Mouse (Mus musculus): Measurements from ENCODE around the gene Pgap3. TPM values are rescaled to one million over a fixed set of nuclear protein-coding genes. Genes with fewer than 3 reads are reported as not detected.

The Pgap3 gene
- polyA plus RNA-seq (2016; fragmentation: Nextera tagmentation; extraction: Ambion mirVana): 9.3 and 9.8 TPM in 2 replicates

DNA sequence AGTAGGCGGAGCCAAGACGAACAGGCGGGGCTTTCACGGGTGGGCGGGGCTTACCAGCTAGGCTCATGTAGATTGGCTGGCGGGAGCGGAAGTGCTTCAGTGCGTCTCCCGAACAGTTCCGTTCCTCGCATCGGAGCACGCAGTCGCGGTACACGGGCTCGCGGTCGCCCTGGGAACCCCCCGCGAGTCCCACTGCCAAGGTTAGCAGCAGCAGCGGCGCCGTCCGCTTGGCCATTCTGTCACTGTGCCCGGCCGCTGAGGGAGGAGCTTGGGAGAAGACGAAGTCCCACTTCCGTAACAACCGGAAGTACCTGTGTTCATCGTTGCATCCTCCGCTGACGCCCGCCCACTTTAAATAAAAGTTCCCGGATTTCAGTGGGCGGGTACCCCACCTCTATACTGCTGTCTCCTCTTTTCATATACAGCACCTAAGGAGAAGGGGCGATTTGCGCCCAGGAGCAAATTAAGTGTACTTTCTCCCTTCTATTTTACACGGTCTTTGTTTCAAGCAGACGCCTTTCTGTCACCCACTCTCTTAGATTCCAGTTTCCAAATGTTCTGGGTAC lies at the start of gene Pgap3:
Pgap3 (minus strand) TSS at position 330 of the 566 bp plus-strand sequence.
- Histone ChIP-seq H3K9me3 (no peaks in the 10 kb centered on the region), H3K27ac (peak within 1 kb of the TSS; percentile 97), H3K36me3 (no peaks in the 10 kb centered on the region), H3K4me1 (replicated peaks) (peaks cover 20% of the 10 kb centered on the region), H3K27me3 (ENCODE audit: insufficient read depth, poor library complexity, severe bottlenecking) (no peaks in the 10 kb centered on the region; the same call in 1 of the 2 replicates), H3K4me3 (peak within 1 kb of the TSS; percentile 71)
- DNase-seq (ENCODE audit: low spot score): peak; percentile 92
- whole genome bisulfite sequencing: under 1% methylated on average over 40 of the region's 40 CpGs

DNA sequence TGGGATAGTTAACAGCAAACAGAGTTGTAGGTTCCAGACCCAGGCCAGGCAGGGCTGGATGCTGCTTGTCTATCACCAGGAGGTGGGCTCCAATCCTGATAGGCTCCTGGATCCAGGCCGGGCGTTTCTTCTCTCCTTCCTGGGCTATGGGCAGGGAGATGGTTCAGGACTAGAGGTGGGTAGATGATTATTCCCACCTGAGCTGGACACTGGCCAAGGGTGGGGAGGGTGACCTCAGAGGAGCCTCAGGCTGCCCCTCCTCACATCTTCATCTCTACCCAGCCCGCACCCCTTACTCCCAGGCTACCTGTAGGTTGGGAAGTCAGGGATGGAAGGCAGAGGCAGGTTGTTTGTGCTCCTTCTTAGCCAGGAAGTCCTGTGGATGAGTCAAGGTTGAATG lies 49.1 kb upstream of the Pgap3 start:
- H3K27me3 ChIP-seq (ENCODE audit: insufficient read depth, poor library complexity, severe bottlenecking): peaks cover 50% of the 10 kb centered on the region
- no peak for DNase-seq (ENCODE audit: low spot score)
- H3K27ac ChIP-seq: no peak overlapping the region
- no peak overlapping the region for H3K4me3 ChIP-seq
- 0 out of 2 replicates have a peak, but pooled peaks cover 3% of the 10 kb centered on the region for H3K36me3 ChIP-seq
- H3K4me1 ChIP-seq (replicated peaks): peaks cover 37% of the 10 kb centered on the region
- 83% methylated on average over 3 of the region's 3 CpGs for WGBS
- H3K9me3 ChIP-seq: no peaks in the 10 kb centered on the region

DNA sequence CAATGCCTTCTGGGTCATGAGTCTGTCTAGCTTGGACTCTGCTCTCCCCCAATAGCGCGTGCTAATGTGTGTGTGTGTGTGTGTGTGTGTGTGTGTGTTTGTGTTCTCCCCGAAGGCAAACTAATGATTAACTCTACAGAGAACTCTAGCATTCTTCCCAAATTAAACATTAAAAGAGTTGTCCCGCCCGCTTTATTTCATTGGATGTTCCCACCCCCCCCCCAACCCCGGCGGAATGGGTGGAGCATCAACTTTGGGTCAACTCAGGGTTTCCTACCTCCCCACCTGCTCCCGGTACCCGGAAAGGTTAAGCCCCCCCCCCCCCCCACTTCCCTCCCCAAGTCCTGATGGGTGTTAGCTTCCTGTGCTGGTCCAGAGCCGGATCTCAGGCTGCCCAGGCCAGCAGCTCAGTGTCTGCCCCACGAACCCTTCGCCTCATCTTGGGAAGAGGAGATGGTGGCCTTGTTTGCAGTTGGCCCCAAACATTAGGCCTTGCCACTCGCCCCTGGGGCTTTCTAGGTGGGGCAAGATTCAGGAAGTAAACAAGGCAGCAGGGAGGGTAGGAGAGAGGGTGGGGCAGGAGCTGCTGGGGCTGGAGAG lies 48.0 kb upstream of the Pgap3 start:
- no peaks in the 10 kb centered on the region for H3K9me3 ChIP-seq
- H3K4me3 ChIP-seq: peak overlapping the region; percentile 38
- peaks cover 50% of the 10 kb centered on the region for H3K27me3 ChIP-seq (ENCODE audit: insufficient read depth, poor library complexity, severe bottlenecking)
- 41% methylated on average over 13 of the region's 13 CpGs for WGBS
- DNase-seq (ENCODE audit: low spot score): no peak
- peaks cover 37% of the 10 kb centered on the region for H3K4me1 ChIP-seq (replicated peaks)
- H3K27ac ChIP-seq: 0 out of 2 replicates have a peak overlapping the region, but pooled peaks have one; percentile 74
- no peaks in the 10 kb centered on the region for H3K36me3 ChIP-seq

DNA sequence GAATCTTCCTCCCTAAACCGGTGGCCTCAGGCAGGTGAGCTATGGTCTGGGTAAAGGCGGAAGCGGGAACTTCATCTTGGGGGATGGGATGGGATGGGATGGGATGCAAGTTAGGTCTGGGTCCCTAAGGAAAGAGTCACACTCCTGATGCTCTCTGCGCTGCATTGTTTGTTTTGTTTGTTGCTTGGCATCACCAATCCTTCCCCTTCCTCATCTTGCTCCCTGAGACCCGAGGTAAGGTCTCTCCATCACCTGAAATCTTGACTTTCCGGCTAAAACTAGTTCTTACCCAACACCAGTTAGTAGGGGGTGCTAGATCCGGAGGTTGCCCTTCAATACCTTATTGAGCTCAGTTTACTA lies 47.2 kb upstream of the Pgap3 start:
- Histone ChIP-seq H3K4me3 (peak overlapping the region; percentile 38), H3K4me1 (replicated peaks) (peaks cover 37% of the 10 kb centered on the region), H3K9me3 (no peaks in the 10 kb centered on the region), H3K27ac (peak overlapping the region; percentile 74), H3K36me3 (no peaks in the 10 kb centered on the region), H3K27me3 (ENCODE audit: insufficient read depth, poor library complexity, severe bottlenecking) (peaks cover 50% of the 10 kb centered on the region)
- no peak for DNase-seq (ENCODE audit: low spot score)
- 8% methylated on average over 7 of the region's 7 CpGs for WGBS

DNA sequence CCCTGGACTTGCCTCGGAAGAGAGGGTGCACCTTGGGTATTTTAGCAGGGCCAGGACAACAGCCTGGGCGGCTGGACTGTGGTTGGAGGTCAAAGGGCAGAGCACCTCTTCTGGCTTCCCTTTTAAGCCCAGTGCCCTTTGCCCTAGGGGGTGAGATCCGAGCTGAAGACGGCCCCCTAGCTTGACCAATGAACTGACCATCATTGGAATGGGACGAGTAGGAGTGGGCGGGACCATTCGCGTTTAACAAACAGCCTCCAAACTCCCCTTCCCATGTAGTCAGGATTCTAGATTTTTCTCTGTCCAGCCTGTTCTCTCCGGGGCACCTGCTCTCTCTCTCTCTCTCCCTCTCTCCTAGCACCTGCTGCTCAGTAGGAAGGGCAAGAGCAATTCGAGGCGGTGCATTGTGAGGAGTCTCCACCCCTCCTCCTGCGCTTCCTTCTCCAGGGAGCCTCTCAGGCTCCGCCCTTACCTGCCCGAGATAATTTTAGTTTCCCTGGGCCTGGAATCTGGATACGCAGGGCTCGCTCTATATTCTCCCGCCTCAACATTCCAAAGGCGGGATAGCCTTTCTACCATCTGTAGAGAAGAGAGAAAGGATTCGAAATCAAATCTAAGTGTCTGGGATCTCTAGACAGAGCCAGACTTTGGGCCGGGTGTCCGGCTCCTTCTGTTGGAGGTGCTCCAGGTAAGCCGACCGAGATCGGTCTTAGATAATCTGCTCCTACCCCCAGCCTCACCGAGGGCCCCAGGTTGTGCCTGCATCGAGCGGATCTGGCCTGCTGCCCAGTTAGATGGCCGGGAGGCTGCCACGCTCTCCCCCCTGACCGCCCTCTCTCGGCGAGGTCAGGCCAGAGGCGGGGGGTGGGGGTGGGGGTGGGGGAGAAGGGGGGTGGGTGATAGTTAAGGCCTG lies 46.5 kb upstream of the Pgap3 start:
- Histone ChIP-seq H3K27ac (peak overlapping the region; percentile 74), H3K4me3 (peak overlapping the region; percentile 38), H3K4me1 (replicated peaks) (peaks cover 37% of the 10 kb centered on the region), H3K9me3 (no peaks in the 10 kb centered on the region), H3K27me3 (ENCODE audit: insufficient read depth, poor library complexity, severe bottlenecking) (peaks cover 50% of the 10 kb centered on the region), H3K36me3 (no peaks in the 10 kb centered on the region)
- DNase-seq (ENCODE audit: low spot score): peak; percentile 29
- WGBS: 1% methylated on average over 33 of the region's 33 CpGs

DNA sequence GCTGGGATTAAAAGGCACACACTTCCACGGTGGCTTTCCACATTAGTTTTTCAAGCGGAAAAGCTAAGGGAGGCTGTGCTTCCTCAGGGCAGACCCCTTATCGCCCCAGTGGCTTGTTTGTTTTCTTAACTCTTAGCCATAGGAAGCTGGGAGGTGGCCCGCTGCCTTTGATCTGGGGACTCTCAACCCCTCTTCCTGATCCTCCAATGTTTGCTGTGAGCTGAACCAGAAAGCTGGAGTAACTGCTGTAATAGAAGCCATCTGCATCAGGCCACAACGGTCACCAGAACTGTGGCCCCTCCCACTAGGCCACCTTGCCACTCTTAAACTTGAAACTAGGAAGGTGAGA lies 45.9 kb upstream of the Pgap3 start, which contains the start of gene Grb7:
Grb7 (plus strand) TSS at position 182 of the 349 bp plus-strand sequence.
- WGBS: 7% methylated on average over 5 of the region's 5 CpGs
- Histone ChIP-seq H3K4me1 (replicated peaks) (peaks cover 37% of the 10 kb centered on the region), H3K27ac (peak within 1 kb of the TSS; percentile 74), H3K9me3 (no peaks in the 10 kb centered on the region), H3K4me3 (peak within 1 kb of the TSS; percentile 38), H3K27me3 (ENCODE audit: insufficient read depth, poor library complexity, severe bottlenecking) (peaks cover 50% of the 10 kb centered on the region), H3K36me3 (no peaks in the 10 kb centered on the region)
- peak; percentile 29 for DNase-seq (ENCODE audit: low spot score)

DNA sequence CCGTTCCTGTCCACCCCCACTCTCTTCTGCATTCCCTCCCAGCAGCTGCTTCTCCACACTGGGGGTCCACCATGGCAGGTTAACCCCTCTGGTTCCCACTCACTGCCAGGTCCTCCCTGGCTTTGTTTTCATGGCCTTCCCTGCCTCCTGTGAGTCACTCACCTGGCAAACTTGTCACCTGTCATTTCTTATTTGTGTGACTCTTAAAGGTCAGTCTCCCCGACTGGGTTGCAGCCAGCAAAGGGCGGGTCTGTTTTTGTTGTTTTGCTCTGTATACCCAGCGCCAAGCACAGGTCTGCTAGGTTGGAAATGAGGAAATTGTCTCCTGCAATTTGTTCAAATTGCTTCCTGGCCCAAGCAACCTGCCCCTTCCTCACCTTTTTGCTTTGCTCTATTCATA lies 45.4 kb upstream of the Pgap3 start:
- H3K9me3 ChIP-seq: no peaks in the 10 kb centered on the region
- WGBS: 50% methylated on average over 4 of the region's 4 CpGs
- peaks cover 50% of the 10 kb centered on the region for H3K27me3 ChIP-seq (ENCODE audit: insufficient read depth, poor library complexity, severe bottlenecking)
- peaks cover 37% of the 10 kb centered on the region for H3K4me1 ChIP-seq (replicated peaks)
- no peak overlapping the region for H3K4me3 ChIP-seq
- no peaks in the 10 kb centered on the region for H3K36me3 ChIP-seq
- DNase-seq (ENCODE audit: low spot score): no peak
- no peak overlapping the region for H3K27ac ChIP-seq

DNA sequence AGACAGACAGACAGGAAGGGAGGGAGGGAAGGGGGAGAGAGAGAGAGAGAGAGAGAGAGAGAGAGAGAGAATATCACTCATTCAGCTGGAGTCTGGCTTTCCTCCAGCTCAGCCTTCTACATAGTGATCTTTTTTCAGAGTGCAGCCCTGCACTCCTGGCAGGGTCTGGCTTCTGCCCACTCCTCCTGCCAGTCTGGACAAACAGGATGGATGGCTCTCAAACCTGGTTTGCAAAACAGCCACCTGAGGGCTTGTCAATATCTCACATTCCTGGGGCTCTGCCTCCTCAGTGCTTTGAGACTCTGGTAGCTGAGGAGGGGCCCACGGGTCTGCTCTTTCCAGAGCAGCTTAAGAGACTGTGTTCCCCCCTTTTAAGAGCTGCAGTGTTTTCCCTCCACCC lies 44.9 kb upstream of the Pgap3 start:
- Histone ChIP-seq H3K4me3 (no peak overlapping the region), H3K27me3 (ENCODE audit: insufficient read depth, poor library complexity, severe bottlenecking) (peaks cover 50% of the 10 kb centered on the region), H3K36me3 (no peaks in the 10 kb centered on the region), H3K27ac (no peak overlapping the region), H3K9me3 (no peaks in the 10 kb centered on the region), H3K4me1 (replicated peaks) (peaks cover 37% of the 10 kb centered on the region)
- 36% methylated on average over 1 of the region's 1 CpGs for WGBS
- no peak for DNase-seq (ENCODE audit: low spot score)

DNA sequence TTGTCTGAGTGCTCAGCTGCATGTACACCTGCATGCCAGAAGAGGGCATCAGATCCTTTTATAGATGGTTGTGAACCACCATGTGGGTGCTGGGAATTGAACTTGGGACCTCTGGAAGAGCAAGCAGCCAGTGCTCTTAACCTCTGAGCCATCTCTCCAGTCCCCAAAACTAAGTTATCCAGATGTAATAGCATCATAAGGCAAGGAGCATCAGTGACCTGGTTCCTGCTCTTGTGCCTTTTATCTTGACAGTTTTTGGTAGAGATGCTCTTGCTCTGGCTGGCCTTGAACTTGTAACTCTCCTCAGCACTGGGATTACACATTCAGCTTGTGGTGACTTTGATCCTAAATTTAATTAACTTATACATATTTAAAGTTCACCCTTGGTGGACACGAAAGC lies 43.4 kb upstream of the Pgap3 start:
- no peaks in the 10 kb centered on the region for H3K9me3 ChIP-seq
- H3K27ac ChIP-seq: no peak overlapping the region
- no peak for DNase-seq (ENCODE audit: low spot score)
- H3K4me3 ChIP-seq: no peak overlapping the region
- peaks cover 38% of the 10 kb centered on the region for H3K27me3 ChIP-seq (ENCODE audit: insufficient read depth, poor library complexity, severe bottlenecking)
- H3K4me1 ChIP-seq (replicated peaks): peaks cover 31% of the 10 kb centered on the region
- whole genome bisulfite sequencing: 94% methylated on average over 1 of the region's 1 CpGs
- no peaks in the 10 kb centered on the region for H3K36me3 ChIP-seq

DNA sequence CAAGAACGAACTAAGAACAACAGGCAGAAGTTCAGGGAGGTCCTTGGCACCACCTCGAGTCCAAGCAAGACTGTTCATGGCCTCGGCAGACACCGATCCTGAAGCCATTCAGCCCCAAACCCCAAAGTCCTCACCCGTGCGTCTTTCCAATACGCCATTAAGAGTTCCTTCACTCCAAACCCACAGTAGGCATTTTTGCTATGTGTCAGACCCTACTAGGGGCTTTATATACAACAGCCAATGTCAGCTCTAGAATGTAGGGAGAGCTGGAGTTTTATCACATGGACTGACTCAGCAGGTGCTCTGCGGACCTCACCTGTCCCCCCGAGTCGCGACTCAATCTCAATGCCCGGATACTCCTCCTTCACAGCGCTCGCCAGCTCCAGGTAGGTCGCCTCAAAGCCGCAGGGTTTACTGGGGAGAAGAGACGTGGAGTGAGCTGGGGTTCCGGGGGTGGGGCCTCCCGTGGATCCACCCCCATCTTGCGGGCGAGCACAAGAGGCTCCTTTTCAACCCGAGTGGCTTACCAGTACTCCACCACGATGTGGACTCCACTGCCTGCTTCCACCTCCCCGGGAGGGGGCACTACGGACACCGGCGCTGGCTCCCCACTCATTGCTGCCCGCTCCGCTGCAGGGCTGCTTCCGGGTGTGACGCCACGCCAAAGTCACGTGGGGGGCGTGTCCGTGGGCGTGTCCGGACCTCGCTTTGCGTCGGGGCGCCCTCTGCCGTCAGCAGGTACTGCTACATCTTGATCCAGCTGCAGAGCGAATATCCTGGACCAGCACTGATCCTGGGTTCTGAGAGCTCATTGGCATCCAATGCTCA lies 38.3 kb upstream of the Pgap3 start, which contains the start of gene Mien1:
Mien1 (minus strand) TSS at position 661 of the 828 bp plus-strand sequence.
- Histone ChIP-seq H3K27ac (peak within 1 kb of the TSS; percentile 83), H3K4me1 (replicated peaks) (peaks cover 11% of the 10 kb centered on the region), H3K36me3 (peaks cover 39% of the 10 kb centered on the region), H3K27me3 (ENCODE audit: insufficient read depth, poor library complexity, severe bottlenecking) (no peaks in the 10 kb centered on the region), H3K9me3 (no peaks in the 10 kb centered on the region), H3K4me3 (peak within 1 kb of the TSS; percentile 79)
- DNase-seq (ENCODE audit: low spot score): peak; percentile 96
- WGBS: 3% methylated on average over 43 of the region's 43 CpGs

DNA sequence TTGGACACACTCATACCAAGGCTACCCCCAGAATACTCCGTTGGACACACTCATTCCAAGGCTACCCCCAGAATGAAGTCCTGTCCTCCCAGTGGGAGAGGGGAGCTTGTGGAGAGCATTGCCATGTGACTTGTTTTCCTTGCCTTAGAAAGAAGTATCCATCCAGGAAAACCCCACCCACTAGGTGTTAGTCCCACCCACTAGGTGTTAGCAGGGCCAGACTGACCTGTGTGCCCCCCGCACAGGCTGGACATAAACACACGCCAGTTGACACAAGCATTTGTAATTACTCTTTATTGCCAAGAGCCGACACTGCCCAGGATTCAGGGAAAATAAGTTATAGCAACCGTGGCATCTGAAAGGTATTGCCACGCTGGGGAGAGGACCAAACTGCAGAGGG lies 37.2 kb upstream of the Pgap3 start:
- no peak overlapping the region for H3K4me3 ChIP-seq
- H3K9me3 ChIP-seq: no peaks in the 10 kb centered on the region
- H3K27me3 ChIP-seq (ENCODE audit: insufficient read depth, poor library complexity, severe bottlenecking): no peaks in the 10 kb centered on the region
- H3K4me1 ChIP-seq (replicated peaks): peaks cover 11% of the 10 kb centered on the region
- DNase-seq (ENCODE audit: low spot score): no peak
- peaks cover 49% of the 10 kb centered on the region for H3K36me3 ChIP-seq
- H3K27ac ChIP-seq: no peak overlapping the region
- 87% methylated on average over 6 of the region's 6 CpGs for WGBS

DNA sequence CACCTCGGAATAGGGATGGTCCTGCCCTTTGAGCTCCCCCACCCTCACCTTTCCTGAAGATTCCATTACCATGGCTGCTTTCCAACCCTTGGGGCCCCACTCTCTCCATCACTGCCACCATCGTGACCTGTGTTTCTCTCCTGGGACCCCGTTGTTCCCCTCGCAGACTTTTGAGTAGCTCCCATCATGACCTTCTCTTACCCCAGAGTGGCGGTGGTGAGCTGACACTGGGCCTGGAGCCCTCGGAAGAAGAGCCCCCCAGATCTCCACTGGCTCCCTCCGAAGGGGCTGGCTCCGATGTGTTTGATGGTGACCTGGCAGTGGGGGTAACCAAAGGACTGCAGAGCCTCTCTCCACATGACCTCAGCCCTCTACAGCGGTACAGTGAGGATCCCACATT lies 35.4 kb upstream of the Pgap3 start:
- Histone ChIP-seq H3K4me3 (no peak overlapping the region), H3K9me3 (no peaks in the 10 kb centered on the region), H3K4me1 (replicated peaks) (peaks cover 14% of the 10 kb centered on the region), H3K36me3 (peaks cover 61% of the 10 kb centered on the region), H3K27ac (no peak overlapping the region), H3K27me3 (ENCODE audit: insufficient read depth, poor library complexity, severe bottlenecking) (no peaks in the 10 kb centered on the region)
- WGBS: 92% methylated on average over 9 of the region's 9 CpGs
- no peak for DNase-seq (ENCODE audit: low spot score)
